Mouse (Mus musculus) heart, adult 2 months (tissue): ENCODE results near the gene Eps8l2.

Source experiments
- CTCF ChIP-seq: fragments of 200-600 bp; IDR thresholded peaks from 2 replicates; pipeline ENCODE4 v1.8.1; 2022; ENCODE audit warnings: antibody characterized with exemption, mild to moderate bottlenecking, moderate library complexity
- POLR2A ChIP-seq: fragments of 200-500 bp; IDR thresholded peaks from 2 replicates; pipeline ENCODE4 v1.6.1; 2011; ENCODE audit warnings: mild to moderate bottlenecking, low read depth, low read length, control low read depth; ENCODE audit not compliant: insufficient read depth

GRCm38 (mm10) chr7:141395348-141395747 lies 56.7 kb downstream of the Eps8l2 start:
- no peak for TF ChIP-seq POLR2A
- TF ChIP-seq CTCF: no peak
